Mouse (Mus musculus) bone marrow, adult 2 months (tissue): ENCODE measurements around the gene Asb17.

Experiments
- CTCF ChIP-seq: fragments of 200-500 bp; IDR thresholded peaks from 2 replicates; pipeline ENCODE4 v1.5.1; 2011; ENCODE audit warnings: low read length, control low read depth; ENCODE audit not compliant: control insufficient read depth, insufficient read depth
- POLR2A ChIP-seq: fragments of 200-500 bp; IDR thresholded peaks from 2 replicates; pipeline ENCODE4 v1.6.1; 2011; ENCODE audit warnings: low read depth, mild to moderate bottlenecking, control low read depth, low read length, borderline replicate concordance; ENCODE audit not compliant: control insufficient read depth

GRCm38 (mm10) chr3:153835455-153836086 lies 8.4 kb upstream of the Asb17 start:
- no peak for TF ChIP-seq POLR2A
- peak; percentile 96 for TF ChIP-seq CTCF
